Comparison of ENCODE assay signal across 28 mouse cellular contexts in genomic region chr4:83511083-83511482, GRCm38 (mm10). TPM values are rescaled to one million over a fixed set of nuclear protein-coding genes. Genes with fewer than 3 reads are reported as not detected.
DNase-seq lines count a peak whose midpoint lies in the region; ATAC-seq lines count a peak whose summit lies in the region.
"Had no signal": no experiment of that assay in that cellular context is flagged by ENCODE, and none has a peak within 500 bp of the region (broad histone marks: within the 10 kb centered on the region; RNA-seq: fewer than 3 reads in every experiment).

No protein-coding gene starts in this region.

- no peaks in the 10 kb centered on the region for H3K9me3 ChIP-seq in forebrain, embryonic 10.5 days
- H3K9me3 ChIP-seq in forebrain, embryonic 16.5 days (ENCODE audit: control insufficient read depth, low read length): no peaks in the 10 kb centered on the region
- no peaks in the 10 kb centered on the region for H3K9me3 ChIP-seq in midbrain, embryonic 10.5 days (replicated peaks)
- H3K9me3 ChIP-seq in midbrain, embryonic 11.5 days (ENCODE audit: control insufficient read depth, low read length): no peaks in the 10 kb centered on the region
- H3K9me3 ChIP-seq: embryonic facial prominence, embryonic 12.5 days; embryonic facial prominence, embryonic 15.5 days; forebrain, embryonic 12.5 days; forebrain, embryonic 15.5 days; G1E; heart, embryonic 13.5 days; hindbrain, embryonic 12.5 days; hindbrain, embryonic 15.5 days; intestine, embryonic 15.5 days had no signal

- H3K4me1 ChIP-seq in forebrain, embryonic 10.5 days: peaks cover 25% of the 10 kb centered on the region
- no peaks in the 10 kb centered on the region for H3K4me1 ChIP-seq in forebrain, embryonic 16.5 days (replicated peaks; ENCODE audit: control insufficient read depth, insufficient read depth, low read length)
- H3K4me1 ChIP-seq in midbrain, embryonic 10.5 days: peaks cover 17% of the 10 kb centered on the region
- H3K4me1 ChIP-seq in midbrain, embryonic 11.5 days (ENCODE audit: control insufficient read depth, insufficient read depth, low read length): no peaks in the 10 kb centered on the region
- H3K4me1 ChIP-seq: embryonic facial prominence, embryonic 12.5 days; embryonic facial prominence, embryonic 15.5 days; forebrain, embryonic 15.5 days; heart, embryonic 13.5 days; hindbrain, embryonic 15.5 days; intestine, embryonic 15.5 days had no signal

- ATAC-seq in forebrain, embryonic 16.5 days: no peak
- ATAC-seq in midbrain, embryonic 11.5 days (ENCODE audit: low FRiP score): no peak
- ATAC-seq: forebrain, embryonic 15.5 days; intestine, embryonic 15.5 days; Patski had no signal

- 34% methylated on average over 8 of the region's 8 CpGs for WGBS in forebrain, embryonic 10.5 days
- WGBS in forebrain, embryonic 16.5 days: 44% methylated on average over 8 of the region's 8 CpGs
- 29% methylated on average over 8 of the region's 8 CpGs for WGBS in midbrain, embryonic 10.5 days
- 25% methylated on average over 8 of the region's 8 CpGs for WGBS in midbrain, embryonic 11.5 days

- H3K27ac ChIP-seq in forebrain, embryonic 10.5 days: peak overlapping the region; percentile 60; the same call in 1 of the 2 replicates
- no peak overlapping the region for H3K27ac ChIP-seq in forebrain, embryonic 16.5 days (ENCODE audit: low read length)
- H3K27ac ChIP-seq in midbrain, embryonic 10.5 days (replicated peaks): peak overlapping the region; percentile 64; the same call in 1 of the 2 replicates
- H3K27ac ChIP-seq in midbrain, embryonic 11.5 days (ENCODE audit: low read depth, low read length): no peak overlapping the region
- H3K27ac ChIP-seq: embryonic facial prominence, embryonic 12.5 days; embryonic facial prominence, embryonic 15.5 days; forebrain, embryonic 12.5 days; forebrain, embryonic 15.5 days; heart, embryonic 13.5 days; hindbrain, embryonic 12.5 days; hindbrain, embryonic 15.5 days; intestine, embryonic 15.5 days had no signal

- H3K4me3 ChIP-seq in forebrain, embryonic 10.5 days: no peak overlapping the region
- H3K4me3 ChIP-seq in forebrain, embryonic 16.5 days (replicated peaks; ENCODE audit: low read length): no peak overlapping the region
- H3K4me3 ChIP-seq in midbrain, embryonic 10.5 days: no peak overlapping the region
- no peak overlapping the region for H3K4me3 ChIP-seq in midbrain, embryonic 11.5 days (ENCODE audit: low read depth, low read length)
- H3K4me3 ChIP-seq: embryonic facial prominence, embryonic 12.5 days; embryonic facial prominence, embryonic 15.5 days; forebrain, embryonic 12.5 days; forebrain, embryonic 15.5 days; heart, embryonic 13.5 days; hindbrain, embryonic 12.5 days; hindbrain, embryonic 15.5 days; intestine, embryonic 15.5 days had no signal

- no peaks in the 10 kb centered on the region for H3K36me3 ChIP-seq in forebrain, embryonic 10.5 days (replicated peaks)
- H3K36me3 ChIP-seq in forebrain, embryonic 16.5 days (ENCODE audit: control insufficient read depth, insufficient read depth): no peaks in the 10 kb centered on the region
- H3K36me3 ChIP-seq in midbrain, embryonic 10.5 days: no peaks in the 10 kb centered on the region
- H3K36me3 ChIP-seq in midbrain, embryonic 11.5 days (ENCODE audit: control insufficient read depth, insufficient read depth, low read length): no peaks in the 10 kb centered on the region
- H3K36me3 ChIP-seq: embryonic facial prominence, embryonic 12.5 days; embryonic facial prominence, embryonic 15.5 days; forebrain, embryonic 12.5 days; forebrain, embryonic 15.5 days; G1E; heart, embryonic 13.5 days; hindbrain, embryonic 12.5 days; hindbrain, embryonic 15.5 days; intestine, embryonic 15.5 days had no signal

- H3K27me3 ChIP-seq in forebrain, embryonic 10.5 days (ENCODE audit: poor library complexity, severe bottlenecking): no peaks in the 10 kb centered on the region
- H3K27me3 ChIP-seq in forebrain, embryonic 16.5 days (replicated peaks; ENCODE audit: control insufficient read depth, insufficient read depth, low read length): no peaks in the 10 kb centered on the region
- no peaks in the 10 kb centered on the region for H3K27me3 ChIP-seq in midbrain, embryonic 10.5 days (ENCODE audit: low read depth, poor library complexity, severe bottlenecking)
- H3K27me3 ChIP-seq in midbrain, embryonic 11.5 days (ENCODE audit: control insufficient read depth, insufficient read depth, low read length): no peaks in the 10 kb centered on the region
- H3K27me3 ChIP-seq: embryonic facial prominence, embryonic 12.5 days; embryonic facial prominence, embryonic 15.5 days; forebrain, embryonic 12.5 days; forebrain, embryonic 15.5 days; heart, embryonic 13.5 days; hindbrain, embryonic 12.5 days; hindbrain, embryonic 15.5 days; intestine, embryonic 15.5 days; Patski had no signal

- no peak overlapping the region for H3K9ac ChIP-seq in forebrain, embryonic 16.5 days (replicated peaks; ENCODE audit: low read depth, low read length)
- H3K9ac ChIP-seq in midbrain, embryonic 11.5 days (ENCODE audit: low read length): no peak overlapping the region
- H3K9ac ChIP-seq: embryonic facial prominence, embryonic 12.5 days; embryonic facial prominence, embryonic 15.5 days; forebrain, embryonic 12.5 days; forebrain, embryonic 15.5 days; heart, embryonic 13.5 days; hindbrain, embryonic 12.5 days; hindbrain, embryonic 15.5 days; intestine, embryonic 15.5 days had no signal

- H3K4me2 ChIP-seq in forebrain, embryonic 16.5 days (ENCODE audit: low read length): no peak overlapping the region
- no peak overlapping the region for H3K4me2 ChIP-seq in midbrain, embryonic 11.5 days
- H3K4me2 ChIP-seq: embryonic facial prominence, embryonic 12.5 days; embryonic facial prominence, embryonic 15.5 days; forebrain, embryonic 12.5 days; forebrain, embryonic 15.5 days; heart, embryonic 13.5 days; hindbrain, embryonic 12.5 days; hindbrain, embryonic 15.5 days; intestine, embryonic 15.5 days had no signal

- no peak for DNase-seq in forebrain, embryonic 10.5 days (ENCODE audit: extremely low spot score, low spot score)
- DNase-seq in midbrain, embryonic 10.5 days (ENCODE audit: low spot score): no peak
- DNase-seq in midbrain, embryonic 11.5 days (ENCODE audit: low spot score, missing footprints): no peak
- DNase-seq in ES-CJ7 (ENCODE audit: low read depth, low spot score): peak; percentile 55
- DNase-seq in ZHBTc4 (ENCODE audit: low read depth, low spot score): peak; percentile 88
- no peak for DNase-seq in embryo, embryonic 11 days
- no peak for DNase-seq in liver
- DNase-seq: adrenal gland, postnatal 10 days; adrenal gland, postnatal 36 days; cerebellum, adult 18-20 months; cerebellum, adult 9-10 months; cerebellum, postnatal 14 days; gastrocnemius, postnatal 14 days; heart, adult 18-20 months; heart, postnatal 14 days; heart, postnatal 4 days; kidney, adult 11 months had no signal

RNA-seq across cellular contexts. Expression of gene Ccdc171, which starts 14.3 kb away (rescaled TPM):
- 6.1 and 7.3 TPM in 2 replicates for polyA plus RNA-seq in forebrain, embryonic 10.5 days (2016; fragmentation: Nextera tagmentation; extraction: Ambion mirVana)
- 6.1 and 6.7 TPM in 2 replicates for polyA plus RNA-seq in forebrain, embryonic 16.5 days (2015; fragmentation: Nextera tagmentation; extraction: Ambion mirVana)
- polyA plus RNA-seq in midbrain, embryonic 10.5 days (2016; fragmentation: Nextera tagmentation; extraction: Ambion mirVana): 4.3 and 5.1 TPM in 2 replicates
- 4.1 and 5.0 TPM in 2 replicates for polyA plus RNA-seq in midbrain, embryonic 11.5 days (2014; fragmentation: Nextera tagmentation; extraction: Ambion mirVana)

RNA-seq across cellular contexts. Expression of gene Psip1, which starts 24.8 kb away (rescaled TPM):
- polyA plus RNA-seq in forebrain, embryonic 10.5 days (2016; fragmentation: Nextera tagmentation; extraction: Ambion mirVana): 334 and 356 TPM in 2 replicates
- 281 and 310 TPM in 2 replicates for polyA plus RNA-seq in forebrain, embryonic 16.5 days (2015; fragmentation: Nextera tagmentation; extraction: Ambion mirVana)
- polyA plus RNA-seq in midbrain, embryonic 10.5 days (2016; fragmentation: Nextera tagmentation; extraction: Ambion mirVana): 302 and 314 TPM in 2 replicates
- 469 and 508 TPM in 2 replicates for polyA plus RNA-seq in midbrain, embryonic 11.5 days (2014; fragmentation: Nextera tagmentation; extraction: Ambion mirVana)

Comparison
In these comparisons a context has a peak if more than half of its experiments do, and no peak if none do; other contexts are left out.
1. H3K27ac ChIP-seq: peak in forebrain, embryonic 10.5 days (single experiment) and midbrain, embryonic 10.5 days (single experiment); none in forebrain, embryonic 16.5 days (single experiment) and midbrain, embryonic 11.5 days (single experiment).
2. DNase-seq: peak in ES-CJ7 (single experiment) and ZHBTc4 (single experiment); none in forebrain, embryonic 10.5 days (single experiment), midbrain, embryonic 10.5 days (single experiment), midbrain, embryonic 11.5 days (single experiment), embryo, embryonic 11 days (single experiment) and liver (single experiment).